Mouse (Mus musculus) lung, postnatal 0 days (tissue): ENCODE data around the gene Prkg1.

ENCODE experiments used
- CTCF ChIP-seq: IDR thresholded peaks from 2 replicates; pipeline ENCODE4 v1.5.1; 2016; ENCODE audit warnings: antibody characterized with exemption, mild to moderate bottlenecking
- EP300 ChIP-seq: IDR thresholded peaks from 2 replicates; pipeline ENCODE4 v1.6.1; 2016; ENCODE audit warnings: antibody characterized with exemption, mild to moderate bottlenecking, control low read depth

- TF ChIP-seq CTCF (no peak), EP300 (no peak)
Measured at GRCm38 (mm10) chr19:31124628-31125027, 640.2 kb downstream of the Prkg1 start.
